ENCODE assay signal across 8 mouse cellular contexts in genomic region chr8:87702051-87702521, GRCm38 (mm10).
DNase-seq lines count a peak whose midpoint lies in the region; ATAC-seq lines count a peak whose summit lies in the region.

No protein-coding gene starts in this region.

- intact Hi-C loops in left cerebral cortex, postnatal 25 days (cut with DNase I): no loop called here

- peaks cover 30% of the 10 kb centered on the region for H3K4me1 ChIP-seq in midbrain, embryonic 11.5 days (ENCODE audit: control insufficient read depth, insufficient read depth, low read length)

- no peak overlapping the region for H3K4me2 ChIP-seq in midbrain, embryonic 11.5 days

- H3K9ac ChIP-seq in midbrain, embryonic 11.5 days (ENCODE audit: low read length): peak overlapping the region; percentile 24; the same call in 1 of the 2 replicates

- H3K9me3 ChIP-seq in midbrain, embryonic 11.5 days (ENCODE audit: control insufficient read depth, low read length): no peaks in the 10 kb centered on the region

- peak overlapping the region; percentile 64 for H3K27ac ChIP-seq in midbrain, embryonic 11.5 days (ENCODE audit: low read depth, low read length)

- H3K4me3 ChIP-seq in midbrain, embryonic 11.5 days (ENCODE audit: low read depth, low read length): no peak overlapping the region

- WGBS in midbrain, embryonic 11.5 days: 72% methylated on average over 8 of the region's 8 CpGs

- ATAC-seq in midbrain, embryonic 11.5 days (ENCODE audit: low FRiP score): peak; percentile 60

- H3K36me3 ChIP-seq in midbrain, embryonic 11.5 days (ENCODE audit: control insufficient read depth, insufficient read depth, low read length): no peaks in the 10 kb centered on the region

- peak; percentile 21 for DNase-seq in layer of hippocampus, adult 11-12 months (ENCODE audit: low spot score)
- no peak for DNase-seq in layer of hippocampus, postnatal 25 days (ENCODE audit: extremely low spot score in 1 of 2, low spot score in 1 of 2)
- DNase-seq in cerebellum, adult 11-12 months: peak; percentile 82
- DNase-seq in gastrocnemius, postnatal 25 days: peak; percentile 60
- DNase-seq in midbrain, embryonic 11.5 days (ENCODE audit: low spot score, missing footprints): no peak
- no peak for DNase-seq in left cerebral cortex, postnatal 25 days (ENCODE audit: low spot score in 2 of 2)
- DNase-seq in thymus, postnatal 36 days: no peak
- DNase-seq in spleen, postnatal 4 days (ENCODE audit: low spot score in 2 of 2): no peak

- H3K27me3 ChIP-seq in midbrain, embryonic 11.5 days (ENCODE audit: control insufficient read depth, insufficient read depth, low read length): no peaks in the 10 kb centered on the region

Comparison
In these comparisons a context has a peak if more than half of its experiments do, and no peak if none do; other contexts are left out.
1. DNase-seq: peak in layer of hippocampus, adult 11-12 months (single experiment), cerebellum, adult 11-12 months (single experiment) and gastrocnemius, postnatal 25 days (single experiment); none in layer of hippocampus, postnatal 25 days (0 of 2), midbrain, embryonic 11.5 days (single experiment), left cerebral cortex, postnatal 25 days (0 of 2), thymus, postnatal 36 days (0 of 2) and spleen, postnatal 4 days (0 of 2).